Mouse (Mus musculus) bone marrow macrophage, adult 2 months (primary cell): ENCODE data around the gene Nt5c.

ENCODE experiments used
- CTCF ChIP-seq: IDR thresholded peaks from 2 replicates; pipeline ENCODE4 v1.5.1; 2012; ENCODE audit warnings: low read depth, mild to moderate bottlenecking, low read length, moderate library complexity
- POLR2A ChIP-seq: IDR thresholded peaks from 2 replicates; pipeline ENCODE4 v1.6.1; 2012; ENCODE audit warnings: mild to moderate bottlenecking, low read depth, low read length, borderline replicate concordance

GRCm38 (mm10) chr11:115522238-115522637 lies 30.6 kb upstream of the Nt5c start:
- TF ChIP-seq CTCF (no peak), POLR2A (no peak)
